Mouse (Mus musculus) ES-Bruce4 (cell line): ENCODE results near the gene Cysltr1.

Source experiments
- CTCF ChIP-seq: IDR thresholded peaks from one replicate; pipeline ENCODE4 v1.8.1; 2011; ENCODE audit warnings: low read depth, low read length
- POLR2A ChIP-seq: IDR thresholded peaks from one replicate; pipeline ENCODE4 v1.8.1; 2011; ENCODE audit warnings: low read length; ENCODE audit not compliant: insufficient read depth

- TF ChIP-seq CTCF = no peak
- TF ChIP-seq POLR2A = no peak
Measured at GRCm38 (mm10) chrX:106634799-106635541, 31.5 kb upstream of the Cysltr1 start.
